Mouse (Mus musculus): ENCODE measurements around the gene Mns1.

- no peak for TF ChIP-seq EP300 (IDR thresholded peaks at IDR 0.05; ENCODE audit: low read depth)
- TF ChIP-seq CTCF (IDR thresholded peaks at IDR 0.05; ENCODE audit: low read depth) = no peak
Observed at GRCm38 (mm10) chr9:72425300-72425850, 12.4 kb upstream of the Mns1 start.

Measured in liver, postnatal 0 days (tissue).